Mouse (Mus musculus) neutrophil, adult 65 days (primary cell): ENCODE results near the gene Mllt11. TPM values are rescaled to one million over a fixed set of nuclear protein-coding genes. Genes with fewer than 3 reads are reported as not detected.

Source experiments
- total RNA-seq: library from RNA; stranded (reverse); gene quantifications from 2 replicates; pipeline ENCODE4 v1.2.4, GENCODE M21; 2023

The Mllt11 gene
- 1.3 and 2.7 TPM in 2 replicates for total RNA-seq

GRCm38 (mm10) chr3:95231298-95232221 lies at the start of gene Mllt11:
Gene Mllt11 (minus strand): TSS chr3:95232171.

GRCm38 (mm10) chr3:95281216-95282126 lies 49.5 kb upstream of the Mllt11 start, which contains the start of the genes Mindy1 and Prune1:
Gene Mindy1 (plus strand): TSS chr3:95281345.
Gene Prune1 (minus strand): TSS chr3:95282076.

DNA sequence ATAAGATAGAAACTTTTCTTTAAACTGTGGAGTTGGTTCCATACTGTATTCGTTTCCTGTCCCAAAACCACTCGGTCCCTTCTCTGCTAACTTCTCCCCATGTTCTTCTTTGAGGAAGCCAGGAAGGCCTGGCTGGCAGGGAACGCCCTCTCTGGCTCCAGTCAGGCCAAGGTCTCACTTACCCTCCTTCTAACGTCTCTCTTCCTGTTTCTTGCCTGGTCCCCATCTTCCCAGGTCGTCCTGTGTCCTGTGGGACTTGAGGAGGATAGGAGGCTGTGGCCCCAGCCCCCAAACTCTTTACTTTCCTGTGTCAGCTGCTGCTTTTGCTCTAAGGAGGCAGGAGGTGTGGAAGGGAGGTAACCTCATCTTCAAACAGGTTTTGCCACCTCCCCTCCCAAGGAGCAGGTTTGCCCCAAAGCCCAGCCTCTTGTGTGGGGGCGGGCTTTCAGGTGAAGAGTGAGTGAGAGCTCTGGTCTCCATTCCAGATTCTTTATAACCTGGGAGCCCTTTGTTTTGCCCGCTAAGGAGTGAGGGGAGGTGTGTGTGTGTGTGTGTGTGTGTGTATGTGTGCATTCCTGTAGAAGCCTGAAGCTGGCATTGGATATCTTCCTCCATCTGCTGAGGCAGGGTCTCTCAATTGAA lies 18.9 kb upstream of the Mllt11 start, which contains the start of gene Bnipl:
Gene Bnipl (minus strand): TSS at position 411 of the 642 bp plus-strand sequence.

DNA sequence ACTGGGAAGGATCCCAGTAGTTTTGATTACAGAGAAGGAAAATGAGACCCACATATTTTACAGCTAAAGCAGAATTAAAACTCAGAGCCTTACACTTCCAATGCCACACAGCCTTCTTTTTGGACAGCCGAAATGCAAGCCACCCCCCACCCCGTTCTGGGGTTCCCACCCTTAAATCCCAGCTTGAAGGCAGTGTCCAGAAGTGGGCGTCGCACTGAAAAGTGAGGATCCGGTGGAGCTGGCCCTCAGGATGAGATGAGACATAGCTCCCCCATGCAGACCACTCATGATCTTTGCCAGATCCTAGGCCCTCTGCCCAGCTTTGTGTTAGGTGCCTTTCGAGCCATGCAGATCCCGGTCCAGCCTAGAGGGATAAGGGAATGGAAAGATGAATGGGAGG lies 9.5 kb upstream of the Mllt11 start, which contains the start of gene Gm128:
Gene Gm128 (minus strand): TSS at position 101 of the 400 bp plus-strand sequence.

DNA sequence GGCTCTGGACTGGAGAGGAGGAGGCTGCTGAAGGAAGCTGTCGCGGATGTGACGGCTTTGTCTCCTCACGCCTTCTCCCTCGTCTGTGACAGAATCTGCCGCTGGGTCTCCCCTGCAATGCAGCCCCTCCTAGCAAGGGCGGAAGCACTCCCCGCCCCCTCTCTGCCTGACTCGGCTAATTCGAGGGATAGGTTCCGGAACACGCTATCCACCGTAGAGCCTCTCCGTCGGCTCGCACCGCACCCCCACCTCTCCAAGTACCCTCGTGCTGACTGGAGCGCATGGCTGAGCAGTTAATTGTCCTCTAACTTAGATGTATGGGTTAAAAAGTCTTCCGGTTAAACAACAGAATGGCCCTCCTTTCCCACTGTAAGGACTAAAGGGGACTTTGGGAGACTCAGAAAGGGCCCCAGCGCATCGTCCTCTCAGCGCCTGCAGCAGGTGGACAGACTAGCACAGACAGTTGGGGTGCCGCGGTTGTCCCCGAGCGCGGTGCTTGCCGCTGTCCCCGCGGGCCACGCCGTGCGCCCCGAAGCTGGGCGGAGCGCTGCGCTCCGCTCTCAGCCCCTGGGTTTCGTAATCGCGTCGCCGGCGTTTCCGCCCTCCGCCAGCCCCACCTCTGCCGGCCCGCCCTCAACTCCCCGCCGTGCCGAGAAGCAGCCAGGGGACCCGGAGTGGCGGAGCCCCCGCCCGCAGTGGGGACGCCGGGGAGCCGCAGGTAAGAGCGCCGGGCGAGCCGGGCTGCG lies 3.6 kb downstream of the Mllt11 start, which contains the start of gene Cdc42se1:
Gene Cdc42se1 (plus strand): TSS at position 585 of the 746 bp plus-strand sequence.

DNA sequence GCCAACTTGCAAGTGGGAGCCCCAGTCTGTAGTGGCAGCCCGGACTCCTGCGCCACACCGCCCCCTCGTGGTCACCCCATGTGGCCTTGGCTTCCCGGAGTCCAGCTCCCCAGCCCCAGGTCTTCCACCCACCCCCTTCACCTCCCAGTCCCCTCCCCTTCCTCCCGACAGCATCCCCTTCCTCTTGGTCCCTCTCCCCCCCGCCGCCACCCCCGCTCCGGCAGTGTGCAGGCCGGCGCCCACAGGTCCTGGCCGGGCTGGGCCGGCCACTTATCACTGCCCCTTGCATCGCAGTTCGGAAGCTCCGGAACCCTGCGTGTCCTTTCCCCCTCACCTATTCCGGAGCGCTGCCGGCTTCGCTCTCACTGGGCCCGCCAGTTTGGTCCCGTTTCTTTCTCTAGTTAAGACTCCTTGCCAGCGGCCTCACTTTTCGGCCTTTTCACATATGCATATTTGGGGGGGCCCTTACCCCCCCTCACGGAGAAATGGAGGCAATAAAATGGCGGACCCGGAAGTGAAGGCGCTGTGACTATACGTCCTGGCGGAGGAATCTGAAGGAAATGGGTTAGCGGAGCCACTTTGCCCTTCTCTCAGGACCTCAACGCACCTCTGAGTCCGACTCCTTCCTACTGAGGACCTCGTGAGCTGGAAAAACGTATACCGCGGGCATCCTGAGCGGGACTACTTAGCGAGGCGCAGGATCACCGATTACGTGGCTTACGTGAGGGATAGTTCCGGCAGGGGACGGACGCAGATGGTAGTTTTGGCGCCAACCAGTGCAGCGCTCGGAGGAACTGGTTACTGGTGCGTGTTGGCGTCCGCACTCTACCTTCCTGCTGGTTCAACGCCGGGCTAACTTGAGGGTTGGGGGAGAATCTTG lies 14.5 kb downstream of the Mllt11 start, which contains the start of gene Gabpb2:
Gene Gabpb2 (minus strand): TSS at position 662 of the 880 bp plus-strand sequence.

Other genes starting within 250 kb of the Mllt11 start
- 73.8 and 95.6 TPM in 2 replicates for gene Zfp687, start 216.7 kb downstream of the Mllt11 start, total RNA-seq
- 83.0 and 92.4 TPM in 2 replicates for gene Psmd4, start 189.6 kb downstream of the Mllt11 start, total RNA-seq
- 29.0 and 43.7 TPM in 2 replicates for gene Pip5k1a, start 125.2 kb downstream of the Mllt11 start, total RNA-seq
- 25.3 and 27.4 TPM in 2 replicates for gene Vps72, start 121.1 kb downstream of the Mllt11 start, total RNA-seq
- 0.82 and 2.2 TPM in 2 replicates for gene Tmod4, start 107.7 kb downstream of the Mllt11 start, total RNA-seq
- 42.2 and 43.7 TPM in 2 replicates for gene Scnm1, start 98.2 kb downstream of the Mllt11 start, total RNA-seq
- gene Lysmd1, start 98.1 kb downstream of the Mllt11 start, total RNA-seq: 1.7 and 3.5 TPM in 2 replicates
- gene Tnfaip8l2, start 89.8 kb downstream of the Mllt11 start, total RNA-seq: 75.9 and 91.0 TPM in 2 replicates
- gene Sema6c, start 71.7 kb downstream of the Mllt11 start, total RNA-seq: 1.2 and 1.7 TPM in 2 replicates
- 35.0 and 43.7 TPM in 2 replicates for gene Gabpb2, start 14.3 kb downstream of the Mllt11 start, total RNA-seq
- 256 and 259 TPM in 2 replicates for gene Cdc42se1, start 3.4 kb downstream of the Mllt11 start, total RNA-seq
- gene Gm128, start 9.4 kb upstream of the Mllt11 start, total RNA-seq: 0.27 and 0.38 TPM in 2 replicates
- not detected in 2 replicates for gene Bnipl, start 19.0 kb upstream of the Mllt11 start, total RNA-seq
- 188 and 238 TPM in 2 replicates for gene Mindy1, start 49.2 kb upstream of the Mllt11 start, total RNA-seq
- gene Prune1, start 49.9 kb upstream of the Mllt11 start, total RNA-seq: 31.3 and 33.0 TPM in 2 replicates
- 1.5 and 1.7 TPM in 2 replicates for gene Anxa9, start 75.0 kb upstream of the Mllt11 start, total RNA-seq
- gene Cers2, start 82.6 kb upstream of the Mllt11 start, total RNA-seq: 135 and 163 TPM in 2 replicates
- gene Setdb1, start 125.0 kb upstream of the Mllt11 start, total RNA-seq: 15.1 and 20.1 TPM in 2 replicates
- gene 4930558C23Rik, start 170.7 kb upstream of the Mllt11 start, total RNA-seq: not detected in 2 replicates
- 61.9 and 86.8 TPM in 2 replicates for gene Arnt, start 202.2 kb upstream of the Mllt11 start, total RNA-seq